9 mouse cellular contexts compared by ENCODE assay signal in genomic region chr7:25205355-25206093, GRCm38 (mm10). TPM values are rescaled to one million over a fixed set of nuclear protein-coding genes. Genes with fewer than 3 reads are reported as not detected.
DNase-seq lines count a peak whose midpoint lies in the region; ATAC-seq lines count a peak whose summit lies in the region.
"Had no signal": no experiment of that assay in that cellular context is flagged by ENCODE, and none has a peak within 500 bp of the region (broad histone marks: within the 10 kb centered on the region; RNA-seq: fewer than 3 reads in every experiment).

No protein-coding gene starts in this region.

- H3K4me2 ChIP-seq in forebrain, embryonic 11.5 days (ENCODE audit: low read depth, low read length, severe bottlenecking) = no peak overlapping the region
- no peak overlapping the region for H3K4me2 ChIP-seq in forebrain, embryonic 12.5 days
- H3K4me2 ChIP-seq: embryonic facial prominence, embryonic 12.5 days had no signal

- 81% methylated on average over 16 of the region's 16 CpGs for WGBS in limb, embryonic 10.5 days
- 83% methylated on average over 16 of the region's 16 CpGs for WGBS in forebrain, embryonic 11.5 days
- 91% methylated on average over 16 of the region's 16 CpGs for WGBS in forebrain, embryonic 12.5 days

- H3K9me3 ChIP-seq in limb, embryonic 10.5 days (replicated peaks) = no peaks in the 10 kb centered on the region
- H3K9me3 ChIP-seq in forebrain, embryonic 11.5 days (ENCODE audit: control insufficient read depth, low read length) = no peaks in the 10 kb centered on the region
- no peaks in the 10 kb centered on the region for H3K9me3 ChIP-seq in forebrain, embryonic 12.5 days
- H3K9me3 ChIP-seq: embryonic facial prominence, embryonic 12.5 days had no signal

- H3K36me3 ChIP-seq in limb, embryonic 10.5 days = peaks cover 50% of the 10 kb centered on the region
- H3K36me3 ChIP-seq in forebrain, embryonic 11.5 days (ENCODE audit: control insufficient read depth, insufficient read depth, low read length) = peaks cover 3% of the 10 kb centered on the region; the same call in 1 of the 2 replicates
- peaks cover 44% of the 10 kb centered on the region for H3K36me3 ChIP-seq in forebrain, embryonic 12.5 days (replicated peaks)

- H3K27ac ChIP-seq in limb, embryonic 10.5 days = peak overlapping the region; percentile 33; the same call in 1 of the 2 replicates
- no peak overlapping the region for H3K27ac ChIP-seq in forebrain, embryonic 11.5 days (ENCODE audit: low read depth, low read length)
- no peak overlapping the region for H3K27ac ChIP-seq in forebrain, embryonic 12.5 days
- H3K27ac ChIP-seq: embryonic facial prominence, embryonic 12.5 days had no signal

- H3K4me3 ChIP-seq in limb, embryonic 10.5 days = no peak overlapping the region
- no peak overlapping the region for H3K4me3 ChIP-seq in forebrain, embryonic 11.5 days (ENCODE audit: low read depth, low read length)
- H3K4me3 ChIP-seq in forebrain, embryonic 12.5 days (replicated peaks) = no peak overlapping the region
- H3K4me3 ChIP-seq: embryonic facial prominence, embryonic 12.5 days had no signal

- no peaks in the 10 kb centered on the region for H3K27me3 ChIP-seq in limb, embryonic 10.5 days (ENCODE audit: low read depth, poor library complexity, severe bottlenecking)
- no peaks in the 10 kb centered on the region for H3K27me3 ChIP-seq in forebrain, embryonic 11.5 days (ENCODE audit: control insufficient read depth, insufficient read depth, low read length)
- no peaks in the 10 kb centered on the region for H3K27me3 ChIP-seq in forebrain, embryonic 12.5 days
- H3K27me3 ChIP-seq: embryonic facial prominence, embryonic 12.5 days had no signal

- H3K4me1 ChIP-seq in limb, embryonic 10.5 days = peaks cover 20% of the 10 kb centered on the region
- no peaks in the 10 kb centered on the region for H3K4me1 ChIP-seq in forebrain, embryonic 11.5 days (replicated peaks; ENCODE audit: control insufficient read depth, insufficient read depth, low read length)
- H3K4me1 ChIP-seq in forebrain, embryonic 12.5 days = no peaks in the 10 kb centered on the region
- H3K4me1 ChIP-seq: embryonic facial prominence, embryonic 12.5 days had no signal

- peak; percentile 78 for DNase-seq in 416B (ENCODE audit: low read depth)
- peak; percentile 78 to 80 for DNase-seq in B cell, adult 2 months
- no peak for DNase-seq in limb, embryonic 10.5 days (ENCODE audit: low spot score)
- DNase-seq in embryo, embryonic 11 days = no peak
- DNase-seq in forebrain, embryonic 11.5 days (ENCODE audit: low spot score) = no peak
- DNase-seq: right cerebral cortex, postnatal 14 days had no signal

- peak; percentile 73 for ATAC-seq in neutrophil, adult 5-6 weeks (ENCODE audit: extremely low read depth, insufficient number of reproducible peaks, low FRiP score, poor library complexity, severe bottlenecking)
- ATAC-seq in forebrain, embryonic 11.5 days (replicated peaks; ENCODE audit: low FRiP score) = no peak
- no peak for ATAC-seq in forebrain, embryonic 12.5 days (ENCODE audit: low FRiP score)

- H3K9ac ChIP-seq in forebrain, embryonic 11.5 days (ENCODE audit: low read length) = no peak overlapping the region
- H3K9ac ChIP-seq in forebrain, embryonic 12.5 days = no peak overlapping the region
- H3K9ac ChIP-seq: embryonic facial prominence, embryonic 12.5 days had no signal

RNA-seq across cellular contexts. Expression of gene Dedd2, which starts 14.9 kb away (rescaled TPM):
- 10.5 and 11.5 TPM in 2 replicates for polyA plus RNA-seq in limb, embryonic 10.5 days (2016; fragmentation: Nextera tagmentation; extraction: Ambion mirVana)
- total RNA-seq in neutrophil, adult 5-6 weeks (2017) = 85.2 and 92.0 TPM in 2 replicates
- polyA plus RNA-seq in forebrain, embryonic 11.5 days (2014; fragmentation: Nextera tagmentation; extraction: Ambion mirVana) = 11.2 TPM in 2 replicates
- polyA plus RNA-seq in forebrain, embryonic 12.5 days (2016; fragmentation: Nextera tagmentation; extraction: Ambion mirVana) = 11.2 and 12.3 TPM in 2 replicates

RNA-seq across cellular contexts. Expression of gene Zfp526, which starts 15.7 kb away (rescaled TPM):
- polyA plus RNA-seq in limb, embryonic 10.5 days (2016; fragmentation: Nextera tagmentation; extraction: Ambion mirVana) = 3.1 and 3.3 TPM in 2 replicates
- 9.6 and 10.0 TPM in 2 replicates for total RNA-seq in neutrophil, adult 5-6 weeks (2017)
- polyA plus RNA-seq in forebrain, embryonic 11.5 days (2014; fragmentation: Nextera tagmentation; extraction: Ambion mirVana) = 3.5 and 3.8 TPM in 2 replicates
- polyA plus RNA-seq in forebrain, embryonic 12.5 days (2016; fragmentation: Nextera tagmentation; extraction: Ambion mirVana) = 2.7 TPM in 2 replicates

RNA-seq across cellular contexts. Expression of gene Pou2f2, which starts 26.0 kb away (rescaled TPM):
- 3.3 and 4.1 TPM in 2 replicates for polyA plus RNA-seq in limb, embryonic 10.5 days (2016; fragmentation: Nextera tagmentation; extraction: Ambion mirVana)
- 47.4 and 53.1 TPM in 2 replicates for total RNA-seq in neutrophil, adult 5-6 weeks (2017)
- polyA plus RNA-seq in forebrain, embryonic 11.5 days (2014; fragmentation: Nextera tagmentation; extraction: Ambion mirVana) = 16.8 and 19.9 TPM in 2 replicates
- 22.3 and 28.6 TPM in 2 replicates for polyA plus RNA-seq in forebrain, embryonic 12.5 days (2016; fragmentation: Nextera tagmentation; extraction: Ambion mirVana)

RNA-seq across cellular contexts. Expression of gene Gsk3a, which starts 32.1 kb away (rescaled TPM):
- polyA plus RNA-seq in limb, embryonic 10.5 days (2016; fragmentation: Nextera tagmentation; extraction: Ambion mirVana) = 11.7 and 12.0 TPM in 2 replicates
- total RNA-seq in neutrophil, adult 5-6 weeks (2017) = 75.4 and 85.4 TPM in 2 replicates
- 14.0 and 16.6 TPM in 2 replicates for polyA plus RNA-seq in forebrain, embryonic 11.5 days (2014; fragmentation: Nextera tagmentation; extraction: Ambion mirVana)
- 15.9 and 17.5 TPM in 2 replicates for polyA plus RNA-seq in forebrain, embryonic 12.5 days (2016; fragmentation: Nextera tagmentation; extraction: Ambion mirVana)

RNA-seq across cellular contexts. Expression of gene Erf, which starts 45.0 kb away (rescaled TPM):
- polyA plus RNA-seq in limb, embryonic 10.5 days (2016; fragmentation: Nextera tagmentation; extraction: Ambion mirVana) = 14.2 and 16.6 TPM in 2 replicates
- 6.4 and 9.7 TPM in 2 replicates for total RNA-seq in neutrophil, adult 5-6 weeks (2017)
- 14.6 and 17.5 TPM in 2 replicates for polyA plus RNA-seq in forebrain, embryonic 11.5 days (2014; fragmentation: Nextera tagmentation; extraction: Ambion mirVana)
- polyA plus RNA-seq in forebrain, embryonic 12.5 days (2016; fragmentation: Nextera tagmentation; extraction: Ambion mirVana) = 10.3 and 13.0 TPM in 2 replicates

Comparison
In these comparisons a context has a peak if more than half of its experiments do, and no peak if none do; other contexts are left out.
1. DNase-seq: peak in 416B (single experiment) and B cell, adult 2 months (2 of 2); none in limb, embryonic 10.5 days (single experiment), embryo, embryonic 11 days (single experiment) and forebrain, embryonic 11.5 days (single experiment).